Mouse (Mus musculus) brain, embryonic 18.5 days (tissue): Measurements from ENCODE around the gene Rhobtb3.
"Not testable (repeated sequence)": the region's sequence is repeated elsewhere in the genome, so short reads cannot be mapped to it uniquely, and the experiment has no call there.

Source experiments
- DNase-seq: peaks from one replicate; pipeline ENCODE4 v3.0.0-alpha.2; 2012; ENCODE audit warnings: low read depth, low spot score

Rhobtb3 gene

GRCm38 (mm10) chr13:75845519-75846166, 98.1 kb downstream of the Rhobtb3 start:
- no peak for DNase-seq

DNA sequence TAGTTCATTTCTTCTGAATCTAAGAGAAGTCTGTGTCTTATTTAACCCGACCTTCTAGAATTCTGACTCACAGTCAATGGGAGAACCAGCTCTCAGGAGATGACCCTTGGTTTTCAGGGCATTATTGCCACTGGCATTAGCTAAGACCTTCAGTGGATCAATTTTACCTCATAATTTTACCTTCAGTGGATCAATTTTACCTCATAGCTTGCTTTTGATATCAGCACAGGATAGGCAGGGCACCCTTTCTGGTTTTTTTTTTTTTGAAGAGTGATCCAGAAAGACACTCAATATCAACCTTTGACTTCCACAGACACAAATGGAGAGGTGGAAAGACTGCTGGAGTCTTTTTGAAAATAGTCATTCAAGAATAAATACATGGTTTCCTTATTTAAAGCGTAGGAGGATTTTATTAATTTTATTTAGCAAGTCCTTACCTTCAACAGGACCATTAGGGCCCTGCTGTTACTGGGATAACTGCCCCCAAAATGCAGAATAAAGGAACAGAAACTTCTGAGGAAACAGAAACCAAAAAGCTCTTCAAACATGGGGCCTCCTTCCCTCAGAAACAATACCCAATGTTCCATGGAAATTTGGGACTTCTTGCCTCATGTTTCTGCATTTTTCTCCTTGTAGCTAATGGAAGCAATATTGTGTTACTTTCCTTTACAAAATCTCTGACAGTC, 98.7 kb downstream of the Rhobtb3 start:
- no peak for DNase-seq

DNA sequence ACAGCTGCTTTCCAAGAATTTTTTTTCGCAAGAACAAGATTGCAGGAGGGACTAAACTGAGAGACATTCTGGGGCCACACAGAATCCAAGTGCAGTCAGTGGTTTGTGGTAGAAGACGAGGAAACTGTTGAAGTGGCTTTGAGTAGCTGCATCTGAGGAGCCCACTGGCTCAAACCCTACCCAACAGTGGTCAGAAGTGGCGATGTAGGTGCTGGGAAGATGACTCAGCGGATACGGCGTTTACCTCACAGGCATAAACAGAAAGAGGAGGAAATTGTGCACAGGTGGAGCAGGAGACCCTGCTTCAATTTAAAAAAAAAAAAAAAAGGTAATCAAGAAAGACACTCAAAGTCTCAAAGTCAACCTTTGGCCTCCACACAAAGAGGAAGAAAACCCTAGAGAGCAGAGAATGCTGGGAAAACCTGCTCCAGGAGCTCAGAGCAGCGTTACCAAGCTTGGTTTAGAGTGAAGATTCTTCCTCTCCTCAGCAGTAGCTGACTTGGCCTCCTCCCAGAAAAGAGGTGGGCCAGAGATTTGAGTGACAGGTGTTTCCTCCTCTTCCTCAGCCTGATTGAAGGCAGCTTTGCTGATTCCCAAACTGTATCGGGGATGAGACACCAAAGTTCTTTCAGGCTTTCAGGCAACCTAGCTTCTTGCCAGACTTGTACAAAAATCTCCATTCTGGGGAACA, 99.6 kb downstream of the Rhobtb3 start:
- DNase-seq: no peak

DNA sequence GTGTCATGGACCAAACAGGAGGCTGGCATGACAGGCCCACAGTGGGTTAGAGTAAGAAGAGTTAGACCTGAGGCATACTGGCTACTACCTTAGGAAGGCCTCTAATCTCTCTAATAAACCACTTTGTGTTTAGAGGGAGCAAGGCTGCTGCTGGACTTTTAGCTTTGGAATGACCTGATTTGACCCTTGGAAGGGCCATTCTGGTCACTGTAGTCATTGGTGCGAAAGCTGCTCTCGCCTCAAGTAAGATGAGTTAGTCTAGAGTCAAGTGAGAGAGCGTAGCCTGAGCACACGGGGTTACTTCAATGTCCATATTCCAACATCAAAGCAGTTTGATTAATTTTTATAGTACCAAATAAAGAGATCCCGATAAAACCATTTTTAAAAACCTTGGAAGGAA, 100.4 kb downstream of the Rhobtb3 start:
- no peak for DNase-seq

- no peak for DNase-seq
Measured at GRCm38 (mm10) chr13:75841950-75842349, 101.8 kb downstream of the Rhobtb3 start.

DNA sequence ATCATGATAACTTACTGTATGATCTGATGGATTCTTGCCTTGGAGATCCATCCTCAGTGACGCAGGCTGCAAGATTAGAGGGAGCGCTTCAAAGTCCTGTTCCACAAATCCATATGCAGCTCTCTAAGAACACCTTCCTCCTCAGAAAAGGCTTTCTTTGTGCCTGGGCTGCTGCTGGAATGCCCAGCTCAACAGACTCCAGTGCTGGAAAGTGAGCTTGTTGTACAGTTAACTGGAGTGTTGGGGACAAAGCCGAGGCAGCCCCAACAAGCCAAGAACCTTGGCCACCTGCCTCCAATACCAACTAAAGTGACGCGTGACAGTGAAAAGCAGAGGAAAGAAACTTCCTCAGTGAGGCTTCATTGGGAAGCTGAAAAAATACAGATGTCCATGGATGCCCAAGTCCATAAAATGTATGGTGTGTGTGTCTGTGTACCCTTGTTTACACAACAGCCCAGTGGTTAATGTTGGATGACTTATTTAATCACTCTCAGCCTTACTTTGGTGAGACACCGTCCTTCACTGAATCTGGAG, 102.9 kb downstream of the Rhobtb3 start:
- no peak for DNase-seq

- DNase-seq: peak; percentile 55
Measured at GRCm38 (mm10) chr13:75839719-75840481, 103.8 kb downstream of the Rhobtb3 start, which contains the start of gene Glrx. TSS of gene Glrx (plus strand) at chr13:75839868.

- DNase-seq: no peak
Measured at GRCm38 (mm10) chr13:75838506-75838905, 105.2 kb downstream of the Rhobtb3 start.

DNA sequence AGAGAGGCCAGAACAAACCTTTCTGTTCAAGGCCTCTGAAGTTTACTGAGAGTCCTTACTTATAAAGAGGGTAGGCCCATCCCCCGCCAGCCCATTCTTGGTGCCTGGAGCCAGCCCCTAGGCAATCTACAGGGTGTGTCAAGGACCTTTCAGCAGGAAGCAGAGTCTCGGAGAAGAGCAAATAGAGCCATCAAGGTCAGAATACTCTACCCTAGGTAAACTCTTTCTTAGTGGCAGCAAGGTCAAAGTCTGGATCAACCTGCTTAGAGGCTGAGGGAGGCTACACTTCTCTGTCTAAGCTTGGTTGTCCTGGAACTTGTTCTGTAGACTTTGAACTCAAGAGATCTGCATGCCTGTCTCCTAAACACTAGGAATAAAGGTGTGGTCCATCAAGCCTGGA, 108.3 kb downstream of the Rhobtb3 start:
- no peak for DNase-seq

GRCm38 (mm10) chr13:75833499-75833898, 110.2 kb downstream of the Rhobtb3 start:
- DNase-seq: no peak

DNA sequence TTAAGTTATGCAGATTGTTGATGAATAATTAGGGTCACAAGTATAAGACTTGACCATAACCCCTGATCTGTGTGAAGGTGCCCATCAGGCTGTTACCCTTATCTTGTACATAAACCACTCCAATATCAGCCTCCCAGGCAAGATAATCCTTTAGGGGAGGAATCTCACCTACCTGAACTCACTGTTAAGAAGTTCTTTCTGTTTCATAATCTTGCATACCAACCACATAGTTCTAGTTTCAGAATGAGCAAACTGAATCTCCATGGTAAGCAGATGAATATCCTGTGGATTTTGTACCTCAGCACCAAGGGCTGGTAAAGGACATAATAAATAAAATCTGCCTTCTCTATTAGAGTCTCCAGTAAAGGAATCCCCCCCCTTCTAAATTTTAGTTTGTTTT, 111.0 kb downstream of the Rhobtb3 start:
- DNase-seq: no peak

- no peak for DNase-seq
Measured at GRCm38 (mm10) chr13:75831710-75832109, 112.0 kb downstream of the Rhobtb3 start.

DNA sequence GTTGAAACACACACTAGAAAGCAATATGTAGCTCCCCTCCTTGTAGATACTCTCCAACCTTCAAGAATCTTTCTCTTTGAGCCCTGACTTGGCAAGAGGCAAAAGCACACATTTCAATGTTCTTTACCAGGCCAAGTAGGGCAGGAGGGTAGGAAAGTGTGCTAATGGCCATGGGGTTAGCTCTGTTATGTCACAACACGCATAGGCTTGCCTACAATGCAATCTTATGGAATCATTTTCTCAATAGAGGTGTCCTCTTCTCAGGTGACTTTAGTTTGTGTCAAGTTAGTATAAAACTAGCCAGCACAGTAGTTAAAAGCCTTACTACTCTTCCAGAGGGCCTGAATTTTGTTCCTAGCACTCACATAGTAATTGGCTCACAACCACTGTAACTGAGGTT, 113.0 kb downstream of the Rhobtb3 start:
- no peak for DNase-seq

DNA sequence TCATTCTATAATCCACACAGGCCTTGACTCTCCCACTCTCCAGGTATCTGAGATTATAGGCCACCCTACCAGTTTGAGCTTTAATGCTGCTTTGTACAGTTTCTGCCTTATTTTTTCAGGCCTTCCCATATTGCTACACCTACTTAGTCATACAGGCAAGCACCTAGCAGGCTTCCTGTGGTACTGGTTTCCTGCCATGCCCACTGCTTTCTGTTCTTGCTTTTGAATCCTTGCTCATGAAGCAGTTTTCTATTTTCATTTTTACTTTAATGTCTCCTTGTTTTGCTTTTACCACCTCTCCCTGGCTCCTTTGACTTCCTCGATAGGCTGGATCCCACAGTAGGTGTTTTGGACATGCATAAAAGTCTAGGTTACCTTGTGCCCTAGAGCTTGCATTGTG, 118.3 kb downstream of the Rhobtb3 start:
- no peak for DNase-seq

GRCm38 (mm10) chr13:75824611-75825319, 119.0 kb downstream of the Rhobtb3 start:
- DNase-seq: no peak

DNA sequence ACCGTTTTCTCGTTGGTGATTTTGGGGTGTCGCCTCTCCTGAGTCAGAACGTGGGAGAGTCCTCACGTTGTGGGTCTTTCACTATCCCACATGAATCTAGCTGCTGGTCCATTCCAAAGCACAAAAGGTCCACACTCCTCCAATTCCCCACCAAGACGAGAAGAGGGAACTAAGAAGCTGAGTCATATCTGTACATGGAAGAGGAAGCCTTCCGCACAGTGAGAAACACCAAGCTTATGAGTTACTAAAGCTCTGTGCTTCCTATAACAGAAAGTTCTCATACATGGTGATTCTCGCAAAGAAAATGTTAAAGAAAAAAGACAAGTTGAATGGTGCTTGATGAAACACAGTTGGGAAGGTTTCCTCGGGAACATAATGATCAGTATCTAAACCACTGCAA, 120.5 kb downstream of the Rhobtb3 start:
- DNase-seq: no peak

DNA sequence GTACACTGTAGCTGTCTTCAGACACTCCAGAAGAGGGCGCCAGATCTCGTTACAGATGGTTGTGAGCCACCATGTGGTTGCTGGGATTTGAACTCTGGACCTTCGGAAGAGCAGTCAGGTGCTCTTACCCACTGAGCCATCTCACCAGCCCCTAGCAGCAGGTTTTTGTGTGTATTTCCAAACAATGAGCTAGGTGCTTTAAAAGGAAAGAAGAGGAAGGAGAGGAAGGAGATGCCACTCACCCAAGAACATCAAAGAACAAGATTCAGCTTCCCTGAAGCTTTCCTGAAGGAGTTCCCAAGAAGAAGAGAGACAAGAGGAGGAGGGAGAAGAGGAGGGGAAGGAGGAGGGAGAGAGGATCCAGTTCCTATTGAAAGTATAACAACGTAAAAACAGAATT, 121.4 kb downstream of the Rhobtb3 start:
- not testable (repeated sequence) for DNase-seq

GRCm38 (mm10) chr13:75819898-75820297, 123.8 kb downstream of the Rhobtb3 start:
- no peak for DNase-seq
